Mouse (Mus musculus) lung, adult 2 months (tissue): ENCODE measurements around the gene Epb41l3.

Experiments used
- CTCF ChIP-seq: fragments of 200-500 bp; IDR thresholded peaks from 2 replicates; pipeline ENCODE4 v1.5.1; 2011; ENCODE audit warnings: mild to moderate bottlenecking, low read length, control low read depth; ENCODE audit not compliant: insufficient read depth
- POLR2A ChIP-seq: fragments of 200-500 bp; IDR thresholded peaks from 2 replicates; pipeline ENCODE4 v1.6.1; 2011; ENCODE audit warnings: low read depth, mild to moderate bottlenecking, control low read depth, low read length, borderline replicate concordance; ENCODE audit errors: extremely low read depth

DNA sequence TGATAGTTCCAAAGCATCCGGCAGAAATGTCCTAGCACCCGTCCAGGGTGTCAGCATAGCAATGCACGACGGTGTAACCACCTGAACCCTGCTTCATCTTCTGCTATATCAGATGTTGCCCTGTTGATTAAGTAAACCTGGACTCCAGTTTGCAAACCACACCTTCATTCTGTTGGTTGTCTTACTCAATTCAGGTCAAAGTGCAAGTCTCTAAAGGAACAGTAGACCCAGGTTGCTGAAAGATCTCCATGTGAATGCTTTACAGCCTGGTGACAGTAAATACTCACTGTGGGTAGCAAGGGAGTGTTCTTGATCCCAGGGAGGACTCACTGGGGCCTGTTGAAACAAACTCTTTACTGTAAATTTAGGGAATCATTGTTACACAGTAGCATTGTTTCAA, 1.4 kb upstream of the Epb41l3 start:
- TF ChIP-seq POLR2A (no peak), CTCF (no peak)
